Mouse (Mus musculus) embryonic fibroblast, embryonic 13.5 days (primary cell): Measurements from ENCODE around the gene Trip12.

Source experiments
- CTCF ChIP-seq: IDR thresholded peaks from 2 replicates; pipeline ENCODE4 v1.5.1; 2011; ENCODE audit warnings: mild to moderate bottlenecking, control low read depth, low read length, moderate library complexity, borderline replicate concordance; ENCODE audit not compliant: insufficient read depth
- POLR2A ChIP-seq: IDR thresholded peaks from 2 replicates; pipeline ENCODE4 v1.6.1; 2011; ENCODE audit warnings: low read depth, mild to moderate bottlenecking, control low read depth, low read length, moderate library complexity

- TF ChIP-seq CTCF (no peak), POLR2A (no peak)
These were observed 745 bp upstream of the Trip12 start for GRCm38 (mm10) chr1:84841061-84841460.
